Mouse (Mus musculus) heart, embryonic 10.5 days (tissue): ENCODE data around the gene Slc22a23. TPM values are rescaled to one million over a fixed set of nuclear protein-coding genes. Genes with fewer than 3 reads are reported as not detected.

Source experiments
- DNase-seq: peaks from one replicate; pipeline ENCODE4 v3.0.0-alpha.2; 2017; ENCODE audit warnings: low spot score
- H3K27ac ChIP-seq: fragments of 300-500 bp; sonication (generic); 2 replicates; pipeline ENCODE4 v1.5.1; 2016; ENCODE audit warnings: mild to moderate bottlenecking
- H3K27me3 ChIP-seq: fragments of 300-500 bp; sonication (generic); 2 replicates; pipeline ENCODE4 v1.6.1; 2016; ENCODE audit warnings: mild to moderate bottlenecking; ENCODE audit not compliant: poor library complexity, insufficient read depth, severe bottlenecking
- H3K36me3 ChIP-seq: fragments of 300-500 bp; sonication (generic); 2 replicates; pipeline ENCODE4 v1.6.1; 2016; ENCODE audit warnings: mild to moderate bottlenecking, moderate library complexity
- H3K4me1 ChIP-seq: fragments of 300-500 bp; sonication (generic); 2 replicates; pipeline ENCODE4 v1.6.1; 2016; ENCODE audit warnings: mild to moderate bottlenecking
- H3K4me3 ChIP-seq: fragments of 300-500 bp; sonication (generic); 2 replicates; pipeline ENCODE4 v1.5.1; 2016; ENCODE audit warnings: mild to moderate bottlenecking, moderate library complexity
- H3K9me3 ChIP-seq: fragments of 300-500 bp; sonication (generic); 2 replicates; pipeline ENCODE4 v1.6.1; 2016; ENCODE audit warnings: mild to moderate bottlenecking, moderate library complexity
- WGBS: fragments of 180-500 bp; shearing (Covaris S2); methylation state at CpG from one replicate; pipeline ENCODE4 v1.1.7; 2016; 5-methylcytosine and 5-hydroxymethylcytosine counted together
- polyA plus RNA-seq: library from polyadenylated mRNA; unstranded; fragments of >200 nt; fragmentation: Nextera tagmentation; extraction: Ambion mirVana; gene quantifications from 2 replicates; pipeline ENCODE4 v1.2.1, GENCODE M21; 2016

The Slc22a23 gene
- polyA plus RNA-seq, 1 experiment from 2014 or later, result 5.1 TPM

DNA sequence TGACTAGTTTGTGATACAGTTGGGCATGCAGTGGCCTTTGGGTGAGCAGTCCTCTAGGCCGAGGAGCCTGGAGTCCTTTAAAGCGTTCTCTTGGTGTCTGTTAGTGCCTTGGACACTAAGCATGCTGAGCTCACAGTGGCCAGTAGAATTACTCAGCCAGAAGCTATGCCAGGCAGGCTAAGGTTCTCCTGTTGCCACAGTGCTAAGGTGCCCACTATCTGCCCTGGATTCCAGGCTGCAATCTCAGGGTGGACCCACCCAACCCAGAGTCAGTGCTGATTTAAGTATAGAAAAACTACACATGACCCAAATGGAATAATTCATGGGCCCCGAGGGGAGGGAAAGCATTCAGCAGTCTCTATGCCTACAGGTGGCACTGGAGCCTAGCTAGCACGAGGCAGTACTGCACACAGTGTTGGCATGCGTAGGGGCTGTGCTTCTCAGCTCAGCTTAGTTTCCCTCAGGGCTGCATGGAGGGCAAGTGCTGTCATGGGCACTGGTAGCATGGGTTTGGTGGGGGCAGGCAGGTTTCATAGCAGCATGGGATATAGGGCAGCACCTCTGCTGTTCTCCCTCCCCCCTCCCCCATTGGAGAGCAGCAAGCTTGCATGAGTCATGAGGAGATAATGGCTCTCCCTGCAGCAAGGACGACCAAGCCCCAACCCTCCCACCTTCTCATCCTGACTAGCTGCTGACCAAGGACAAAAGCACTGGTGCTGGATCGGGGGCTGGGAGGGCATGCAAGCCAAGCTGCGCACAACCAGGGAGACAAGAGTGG lies 152.4 kb downstream of the Slc22a23 start:
- peaks cover 17% of the 10 kb centered on the region for H3K4me1 ChIP-seq

DNA sequence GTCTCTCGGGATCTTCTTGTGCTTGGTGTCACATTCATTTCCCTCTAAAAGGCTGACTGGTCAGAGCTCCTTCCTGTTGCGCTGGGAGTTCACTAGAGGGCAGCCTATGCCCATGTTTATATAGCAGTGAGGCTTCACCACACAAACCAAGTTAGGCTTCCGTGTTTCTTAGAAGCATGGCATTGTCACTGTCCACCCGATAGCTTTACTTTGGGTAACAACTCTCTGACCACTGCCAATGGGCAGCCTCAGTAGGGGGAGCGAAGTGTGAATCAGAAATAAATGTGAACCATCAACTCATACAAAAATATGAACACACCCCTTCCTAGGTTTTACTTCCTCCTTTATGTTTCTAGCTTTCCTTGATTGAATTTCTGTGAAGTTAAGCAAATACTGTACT lies 157.4 kb downstream of the Slc22a23 start:
- 19% methylated on average over 5 of the region's 5 CpGs for WGBS

More for the DNA sequence above, 152.4 kb downstream of the Slc22a23 start:
- Histone ChIP-seq H3K36me3 (peaks cover 20% of the 10 kb centered on the region), H3K27ac (no peak overlapping the region), H3K9me3 (no peaks in the 10 kb centered on the region), H3K4me3 (no peak overlapping the region), H3K27me3 (no peaks in the 10 kb centered on the region)
- 66% methylated on average over 8 of the region's 8 CpGs for WGBS
- peak; percentile 77 for DNase-seq

DNA sequence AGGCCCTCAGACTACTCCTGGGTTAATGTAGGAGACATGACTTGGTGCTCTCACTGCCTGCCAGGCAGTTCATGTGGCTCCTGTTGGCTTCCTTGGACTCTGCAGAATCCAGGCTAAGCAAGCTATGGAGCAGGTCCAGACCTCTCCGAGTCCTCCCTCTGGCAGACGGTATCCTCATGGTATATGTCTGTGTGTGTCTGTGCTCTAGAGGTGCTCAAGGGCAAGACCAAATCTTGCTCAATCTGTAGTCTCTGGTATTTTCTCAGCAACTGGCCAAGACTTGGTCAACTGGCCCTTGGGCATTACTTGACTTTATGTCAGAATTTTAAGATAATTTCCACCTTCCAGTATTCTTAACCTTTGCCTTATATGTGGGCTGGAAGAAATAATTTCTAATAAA lies 159.6 kb downstream of the Slc22a23 start:
- Histone ChIP-seq H3K27ac (no peak overlapping the region), H3K36me3 (peaks cover 25% of the 10 kb centered on the region), H3K4me1 (no peaks in the 10 kb centered on the region), H3K9me3 (no peaks in the 10 kb centered on the region), H3K27me3 (no peaks in the 10 kb centered on the region), H3K4me3 (no peak overlapping the region)
- 84% methylated on average over 2 of the region's 2 CpGs for WGBS
- DNase-seq, result no peak

More for the DNA sequence above, 157.4 kb downstream of the Slc22a23 start:
- H3K27me3 ChIP-seq, result no peaks in the 10 kb centered on the region
- peaks cover 5% of the 10 kb centered on the region for H3K4me1 ChIP-seq
- H3K36me3 ChIP-seq, result peaks cover 12% of the 10 kb centered on the region
- H3K27ac ChIP-seq, result no peak overlapping the region
- DNase-seq, result peak; percentile 79
- no peaks in the 10 kb centered on the region for H3K9me3 ChIP-seq
- H3K4me3 ChIP-seq, result no peak overlapping the region

DNA sequence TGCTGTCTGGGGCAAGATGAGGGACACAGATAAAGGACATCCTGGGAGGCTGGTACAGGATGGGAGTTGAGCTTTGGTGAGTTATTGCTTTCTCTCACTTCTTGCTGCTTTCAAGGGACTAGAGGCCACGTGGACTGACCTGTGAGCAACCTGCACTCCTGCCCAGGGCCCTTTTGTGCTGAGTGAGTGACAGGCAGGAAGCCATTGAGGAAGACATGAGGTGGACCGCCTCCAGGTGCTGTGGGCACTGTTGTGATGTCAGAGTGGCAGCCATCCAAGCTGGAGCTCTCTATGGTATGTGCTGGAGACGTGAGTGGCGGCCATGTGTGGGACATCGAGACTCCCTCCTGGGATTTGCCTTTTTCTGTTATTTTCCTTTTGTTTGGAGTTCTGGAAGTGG lies 163.4 kb downstream of the Slc22a23 start:
- H3K27me3 ChIP-seq, result no peaks in the 10 kb centered on the region
- no peak for DNase-seq
- no peak overlapping the region for H3K4me3 ChIP-seq
- H3K4me1 ChIP-seq, result no peaks in the 10 kb centered on the region; the same call in 1 of the 2 replicates
- WGBS, result 85% methylated on average over 5 of the region's 5 CpGs
- no peaks in the 10 kb centered on the region for H3K9me3 ChIP-seq
- H3K36me3 ChIP-seq, result peaks cover 28% of the 10 kb centered on the region
- H3K27ac ChIP-seq, result no peak overlapping the region

DNA sequence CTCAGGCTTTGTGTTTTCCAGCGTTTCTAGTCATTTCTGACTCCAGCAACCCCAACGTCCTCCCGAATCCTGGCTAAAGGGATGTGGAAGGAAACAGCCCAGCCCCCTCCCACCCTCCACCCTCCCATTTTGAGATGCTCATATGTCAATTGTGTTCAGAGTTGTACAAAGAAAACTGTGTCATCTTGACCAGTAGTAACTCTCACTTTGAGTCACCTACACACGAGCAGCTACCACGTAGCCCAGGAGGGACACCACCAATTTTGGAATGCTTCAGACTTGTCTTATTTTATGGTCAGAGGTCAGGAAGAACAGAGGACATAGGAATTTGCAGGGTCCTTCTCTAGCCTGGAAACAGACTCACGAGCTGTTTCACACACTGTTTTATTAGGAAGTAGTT lies 171.0 kb downstream of the Slc22a23 start:
- no peak for DNase-seq
- no peak overlapping the region for H3K27ac ChIP-seq

DNA sequence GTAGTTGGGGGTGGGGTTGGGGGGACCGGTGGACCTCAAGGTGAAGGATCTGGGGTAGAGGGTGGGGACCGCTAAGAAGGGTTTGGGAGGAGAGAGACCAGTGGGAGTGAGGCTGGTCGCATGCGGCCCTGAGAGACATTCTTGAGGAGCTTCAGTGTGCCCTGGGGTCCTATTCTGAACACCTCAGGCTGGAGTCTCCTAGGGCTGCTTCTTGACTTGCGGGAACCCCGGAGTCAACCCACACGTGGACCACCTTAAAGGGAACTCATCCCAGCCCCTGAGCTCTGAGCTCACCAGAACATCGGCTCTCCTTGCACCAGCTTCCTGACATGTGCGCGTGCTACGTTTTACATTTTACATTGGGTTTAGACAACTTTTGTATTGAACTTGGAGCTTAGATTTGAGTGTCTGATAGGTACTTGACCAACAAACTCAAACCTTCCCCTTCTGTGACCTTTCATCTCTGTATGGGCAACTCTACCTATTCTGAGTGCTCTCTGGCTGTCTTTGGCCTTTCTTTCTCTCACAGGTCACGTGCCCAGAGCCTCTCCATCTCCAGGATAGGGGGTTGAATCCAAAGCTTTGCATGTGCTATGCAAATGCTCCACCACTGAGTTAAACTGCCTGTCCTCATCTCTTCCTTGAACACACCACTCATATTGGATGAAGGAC lies 181.5 kb downstream of the Slc22a23 start:
- peaks cover 10% of the 10 kb centered on the region for H3K36me3 ChIP-seq
- peak overlapping the region; percentile 93 for H3K27ac ChIP-seq
- DNase-seq, result no peak
- no peaks in the 10 kb centered on the region for H3K9me3 ChIP-seq
- H3K4me1 ChIP-seq, result peaks cover 13% of the 10 kb centered on the region
- no peaks in the 10 kb centered on the region for H3K27me3 ChIP-seq
- H3K4me3 ChIP-seq, result peak overlapping the region; percentile 78
- WGBS, result 43% methylated on average over 12 of the region's 12 CpGs

More for the DNA sequence above, 171.0 kb downstream of the Slc22a23 start:
- no peak overlapping the region for H3K4me3 ChIP-seq
- H3K36me3 ChIP-seq, result peaks cover 3% of the 10 kb centered on the region; the same call in 1 of the 2 replicates
- H3K9me3 ChIP-seq, result no peaks in the 10 kb centered on the region
- no peaks in the 10 kb centered on the region for H3K27me3 ChIP-seq
- H3K4me1 ChIP-seq, result no peaks in the 10 kb centered on the region; the same call in 1 of the 2 replicates
- WGBS, result 89% methylated on average over 6 of the region's 6 CpGs

DNA sequence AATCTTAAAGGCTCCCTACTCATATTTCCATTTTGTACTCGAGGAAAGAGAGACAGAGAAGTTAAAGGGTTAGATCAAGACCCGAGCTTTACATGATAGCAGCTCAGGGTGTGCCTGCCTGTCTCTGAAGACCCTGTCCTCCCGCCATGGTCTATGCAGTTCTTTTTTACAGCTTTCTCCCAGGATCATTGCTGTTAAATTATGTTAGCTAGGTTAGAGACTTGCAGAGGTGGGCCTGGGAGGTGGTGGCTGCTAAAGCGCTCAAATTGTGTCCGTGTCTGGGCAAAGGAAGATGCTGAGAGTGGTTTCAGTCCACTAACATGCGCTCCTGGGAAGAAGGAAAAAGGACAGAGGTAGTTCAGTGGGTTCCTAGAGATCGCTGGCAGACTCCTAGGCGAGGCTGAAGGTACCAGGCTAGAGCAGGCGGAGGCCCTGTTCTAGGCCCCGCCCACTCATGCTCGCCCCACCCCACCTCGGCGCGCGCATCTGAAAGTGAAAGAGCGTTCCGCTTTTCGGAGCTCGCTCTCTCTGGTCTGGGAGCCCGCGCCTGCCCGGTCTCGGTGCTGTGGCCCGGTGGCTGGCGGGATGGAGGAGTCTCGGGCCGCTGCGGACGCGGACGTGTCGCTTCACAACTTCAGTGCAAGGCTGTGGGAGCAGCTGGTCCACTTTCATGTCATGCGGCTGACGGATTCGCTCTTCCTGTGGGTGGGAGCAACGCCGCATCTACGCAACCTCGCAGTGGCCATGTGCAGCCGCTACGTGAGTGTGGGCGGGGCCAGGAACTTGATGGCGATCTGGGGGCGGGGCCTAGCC lies 182.3 kb downstream of the Slc22a23 start, which contains the start of gene Psmg4:
TSS of gene Psmg4 (plus strand) at position 474 of the 813 bp plus-strand sequence.
- WGBS, result 2% methylated on average over 44 of the region's 44 CpGs

DNA sequence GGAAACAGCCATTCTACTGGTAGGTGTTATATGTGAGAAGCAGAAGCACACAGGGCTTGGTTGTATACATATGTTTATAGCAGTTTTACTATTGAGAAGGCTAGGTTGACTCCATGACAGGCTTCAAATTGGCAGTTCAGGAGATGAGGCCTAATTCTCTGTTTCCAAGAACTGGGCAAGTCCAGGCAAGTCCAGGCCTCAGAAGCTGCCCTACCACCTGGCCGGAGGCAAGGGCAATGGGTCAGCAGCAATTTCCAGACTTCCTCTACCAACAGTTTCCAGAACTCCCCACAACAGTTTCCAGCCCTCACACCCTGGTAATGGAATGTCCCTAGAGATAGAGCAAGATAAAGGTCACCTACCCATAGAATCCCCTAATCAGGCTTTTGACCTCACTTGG lies 185.1 kb downstream of the Slc22a23 start:
- WGBS, result 85% methylated on average over 1 of the region's 1 CpGs
- Histone ChIP-seq H3K27ac (no peak overlapping the region), H3K27me3 (no peaks in the 10 kb centered on the region), H3K4me1 (peaks cover 26% of the 10 kb centered on the region), H3K9me3 (no peaks in the 10 kb centered on the region), H3K36me3 (no peaks in the 10 kb centered on the region), H3K4me3 (no peak overlapping the region)
- DNase-seq, result no peak

More for the DNA sequence above, 182.3 kb downstream of the Slc22a23 start, which contains the start of gene Psmg4:
- peaks cover 13% of the 10 kb centered on the region for H3K4me1 ChIP-seq
- H3K9me3 ChIP-seq, result no peaks in the 10 kb centered on the region
- peaks cover 10% of the 10 kb centered on the region for H3K36me3 ChIP-seq
- DNase-seq, result peak; percentile 97
- H3K27me3 ChIP-seq, result no peaks in the 10 kb centered on the region
- H3K27ac ChIP-seq, result peak within 1 kb of the TSS; percentile 93
- H3K4me3 ChIP-seq, result peak within 1 kb of the TSS; percentile 78

DNA sequence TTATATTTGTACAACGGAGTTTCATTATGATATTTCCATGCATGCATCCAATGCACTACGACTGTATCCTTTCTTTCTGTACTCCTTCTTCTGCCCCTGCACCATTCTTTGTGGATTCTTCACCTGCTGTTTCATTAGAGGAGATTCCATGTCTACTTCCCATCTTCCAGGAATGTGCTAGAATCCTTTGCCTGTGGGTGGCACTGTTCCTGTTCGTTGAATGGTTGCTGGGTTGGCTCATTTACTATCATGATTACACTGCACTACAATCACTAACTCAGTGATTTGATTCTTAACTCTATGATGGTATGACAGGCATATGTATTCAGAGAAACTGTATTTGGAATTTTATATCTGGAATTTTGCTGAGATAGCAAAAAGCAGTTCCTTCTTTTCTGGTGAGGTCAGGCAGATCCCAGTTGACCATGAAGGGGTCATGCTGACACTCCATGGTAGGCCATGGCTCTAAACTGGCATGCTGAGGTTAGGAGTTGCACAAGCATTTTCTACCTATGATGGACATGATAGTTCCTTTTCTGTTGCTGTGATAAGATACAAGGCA lies 187.3 kb downstream of the Slc22a23 start:
- no peaks in the 10 kb centered on the region for H3K36me3 ChIP-seq
- WGBS, result 86% methylated on average over 3 of the region's 3 CpGs
- H3K4me1 ChIP-seq, result peaks cover 29% of the 10 kb centered on the region; the same call in 1 of the 2 replicates
- H3K9me3 ChIP-seq, result no peaks in the 10 kb centered on the region
- DNase-seq, result no peak
- no peak overlapping the region for H3K4me3 ChIP-seq
- no peak overlapping the region for H3K27ac ChIP-seq
- no peaks in the 10 kb centered on the region for H3K27me3 ChIP-seq

DNA sequence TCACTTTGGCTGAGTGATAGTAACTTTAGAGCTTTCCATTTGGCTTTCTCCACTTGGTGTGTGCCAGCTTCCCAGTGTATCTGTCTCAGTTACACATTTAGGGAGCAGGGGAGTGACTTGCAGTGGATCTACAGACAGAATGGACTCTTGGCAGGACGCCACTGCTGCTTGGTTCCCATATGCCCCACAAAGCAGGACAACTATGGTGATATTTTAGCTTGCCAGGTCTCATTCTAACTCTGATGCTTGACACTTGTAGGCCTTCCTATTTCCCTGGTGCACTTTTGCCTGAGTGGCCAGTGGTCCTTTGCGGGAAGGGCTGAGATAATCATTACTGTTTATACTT lies 188.2 kb downstream of the Slc22a23 start:
- Histone ChIP-seq H3K4me1 (peaks cover 23% of the 10 kb centered on the region; the same call in 1 of the 2 replicates), H3K27me3 (no peaks in the 10 kb centered on the region), H3K9me3 (no peaks in the 10 kb centered on the region), H3K4me3 (no peak overlapping the region), H3K36me3 (no peaks in the 10 kb centered on the region), H3K27ac (peak overlapping the region; percentile 47; the same call in 1 of the 2 replicates)
- no peak for DNase-seq
- 79% methylated on average over 2 of the region's 2 CpGs for WGBS

DNA sequence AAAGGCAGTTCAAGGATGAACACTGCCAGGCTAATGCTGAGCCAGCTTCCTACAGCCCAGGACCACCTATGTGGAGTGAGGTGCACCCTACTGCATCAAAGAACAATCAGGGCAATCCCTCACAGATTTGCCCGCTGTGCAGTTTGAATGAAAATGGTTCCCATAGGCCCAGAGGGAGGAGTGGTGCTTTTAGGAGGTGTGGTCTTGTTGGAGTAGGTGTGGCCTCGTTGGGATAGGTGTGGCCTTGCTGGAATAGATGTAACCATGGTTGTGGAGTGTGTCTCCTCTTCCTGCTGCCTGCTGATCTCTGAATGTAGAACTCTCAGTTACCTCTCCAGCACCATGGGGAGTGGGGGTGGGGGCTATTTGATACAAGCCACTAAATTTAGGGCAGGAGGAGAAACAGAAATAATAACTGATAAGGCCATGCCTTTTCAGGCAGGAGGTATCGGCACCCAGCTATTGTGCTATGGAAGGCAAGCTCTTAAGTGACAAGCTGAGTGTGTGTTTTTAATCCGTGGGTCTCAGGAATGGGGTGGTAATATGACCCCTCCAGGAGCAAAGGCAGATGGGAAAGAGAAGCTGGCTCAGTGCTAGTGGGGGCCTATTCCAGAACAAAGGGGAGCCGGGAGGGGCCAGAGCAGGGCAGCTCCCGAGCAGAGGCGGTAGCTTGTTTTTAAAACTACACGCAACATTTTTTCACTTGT lies 188.7 kb downstream of the Slc22a23 start:
- Histone ChIP-seq H3K4me1 (peaks cover 23% of the 10 kb centered on the region; the same call in 1 of the 2 replicates), H3K9me3 (no peaks in the 10 kb centered on the region), H3K36me3 (no peaks in the 10 kb centered on the region), H3K27me3 (no peaks in the 10 kb centered on the region), H3K27ac (peak overlapping the region; percentile 47), H3K4me3 (no peak overlapping the region)
- 58% methylated on average over 8 of the region's 8 CpGs for WGBS
- DNase-seq, result no peak

DNA sequence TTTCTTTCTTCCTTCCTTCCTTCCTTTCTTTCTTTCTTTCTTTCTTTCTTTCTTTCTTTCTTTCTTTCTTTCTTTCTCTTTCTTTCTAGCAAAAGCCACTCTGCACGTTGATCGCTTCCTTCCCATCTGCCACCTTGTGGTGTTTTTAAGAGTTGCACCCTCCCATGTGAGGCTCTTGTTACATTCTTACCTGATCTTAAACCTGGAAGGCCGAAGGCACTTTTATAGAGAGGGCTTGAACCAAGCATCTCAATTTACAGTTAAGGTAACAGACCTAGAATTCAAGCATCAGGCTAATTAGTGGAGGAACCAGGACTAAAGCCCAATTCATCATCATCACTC lies 190.1 kb downstream of the Slc22a23 start:
- DNase-seq, result peak; percentile 74
- peak overlapping the region; percentile 76; the same call in 1 of the 2 replicates for H3K27ac ChIP-seq

More for the DNA sequence above, 190.1 kb downstream of the Slc22a23 start:
- Histone ChIP-seq H3K4me1 (peaks cover 32% of the 10 kb centered on the region), H3K9me3 (no peaks in the 10 kb centered on the region), H3K4me3 (no peak overlapping the region), H3K36me3 (no peaks in the 10 kb centered on the region), H3K27me3 (no peaks in the 10 kb centered on the region)
- 38% methylated on average over 3 of the region's 3 CpGs for WGBS
